Mouse (Mus musculus): ENCODE results near the gene Tigd4.
A peak's percentile ranks its signal among the peaks of the same experiment; 100 is the strongest.

Gene Tigd4

GRCm38 (mm10) chr3:84615050-84615855 lies 21.9 kb downstream of the Tigd4 start:
- peak; percentile 6 for DNase-seq

- DNase-seq, result no peak
Measured at GRCm38 (mm10) chr3:84615856-84616225, 22.5 kb downstream of the Tigd4 start.

GRCm38 (mm10) chr3:84618627-84619026 lies 25.3 kb downstream of the Tigd4 start:
- DNase-seq, result no peak

GRCm38 (mm10) chr3:84619056-84619455 lies 25.7 kb downstream of the Tigd4 start:
- no peak for DNase-seq

- DNase-seq, result no peak
Measured at GRCm38 (mm10) chr3:84619725-84620124, 26.4 kb downstream of the Tigd4 start.

- DNase-seq, result no peak
Measured at GRCm38 (mm10) chr3:84622026-84622425, 28.7 kb downstream of the Tigd4 start.

- no peak for DNase-seq
Measured at GRCm38 (mm10) chr3:84631586-84631985, 38.2 kb downstream of the Tigd4 start.

GRCm38 (mm10) chr3:84637095-84637494 lies 43.7 kb downstream of the Tigd4 start:
- DNase-seq, result no peak

- no peak for DNase-seq
Measured at GRCm38 (mm10) chr3:84637890-84638578, 44.7 kb downstream of the Tigd4 start.

GRCm38 (mm10) chr3:84638858-84639257 lies 45.5 kb downstream of the Tigd4 start:
- no peak for DNase-seq

GRCm38 (mm10) chr3:84639767-84640500 lies 46.6 kb downstream of the Tigd4 start:
- DNase-seq, result no peak

GRCm38 (mm10) chr3:84640536-84640935 lies 47.2 kb downstream of the Tigd4 start:
- DNase-seq, result no peak

GRCm38 (mm10) chr3:84641391-84641790 lies 48.0 kb downstream of the Tigd4 start:
- DNase-seq, result no peak

GRCm38 (mm10) chr3:84642942-84643341 lies 49.6 kb downstream of the Tigd4 start:
- DNase-seq, result no peak

GRCm38 (mm10) chr3:84645156-84646006 lies 52.0 kb downstream of the Tigd4 start:
- DNase-seq, result no peak

- no peak for DNase-seq
Measured at GRCm38 (mm10) chr3:84646007-84646290, 52.6 kb downstream of the Tigd4 start.

GRCm38 (mm10) chr3:84646331-84646845 lies 53.0 kb downstream of the Tigd4 start:
- no peak for DNase-seq

Data from cerebellum, adult 8-10 months (tissue).